31 mouse cellular contexts compared by ENCODE assay signal in genomic region chr3:69140851-69141250, GRCm38 (mm10). TPM values are rescaled to one million over a fixed set of nuclear protein-coding genes. Genes with fewer than 3 reads are reported as not detected.
DNase-seq lines count a peak whose midpoint lies in the region; ATAC-seq and TF ChIP-seq lines count a peak whose summit lies in the region.
"Had no signal": no experiment of that assay in that cellular context is flagged by ENCODE, and none has a peak within 500 bp of the region (broad histone marks: within the 10 kb centered on the region; RNA-seq: fewer than 3 reads in every experiment).

No protein-coding gene starts in this region.

- intact Hi-C loops in heart, postnatal 10 days (cut with DNase I) = no loop called here
- intact Hi-C loops in heart, postnatal 25 days (cut with DNase I) = no loop called here

- H3K9me3 ChIP-seq in forebrain, embryonic 15.5 days = no peaks in the 10 kb centered on the region
- H3K9me3 ChIP-seq: heart, embryonic 15.5 days; lung, embryonic 15.5 days; midbrain, embryonic 12.5 days; neural tube, embryonic 12.5 days had no signal

- 45% methylated on average over 4 of the region's 4 CpGs for WGBS in kidney, adult 2 months
- 81% methylated on average over 4 of the region's 4 CpGs for WGBS in forebrain, embryonic 15.5 days

- peak; percentile 39 to 53 for DNase-seq in heart, postnatal 10 days
- no peak for DNase-seq in heart, postnatal 25 days (ENCODE audit: low spot score)
- peak; percentile 72 for DNase-seq in kidney, adult 2 months
- no peak for DNase-seq in kidney, postnatal 14 days
- DNase-seq in layer of hippocampus, postnatal 10 days (ENCODE audit: low spot score in 2 of 2) = peak; percentile 12 to 17
- no peak for DNase-seq in layer of hippocampus, adult 18-20 months (ENCODE audit: low spot score in 2 of 2)
- peak; percentile 63 for DNase-seq in adipocyte (ENCODE audit: low spot score)
- DNase-seq: adrenal gland, adult 8-10 months; B cell, adult 2 months; cerebellum, adult 11 months; cerebellum, adult 9-10 months; cerebellum, postnatal 36 days; gastrocnemius, postnatal 14 days; left cerebral cortex, postnatal 4 days; lung, postnatal 4 days; right cerebral cortex, adult 18-20 months; spleen, adult 18-20 months; thymus, postnatal 14 days had no signal

- H3K27me3 ChIP-seq in kidney, adult 2 months (replicated peaks; ENCODE audit: control insufficient read depth, insufficient read depth, low read length) = no peaks in the 10 kb centered on the region
- no peaks in the 10 kb centered on the region for H3K27me3 ChIP-seq in forebrain, embryonic 15.5 days
- H3K27me3 ChIP-seq: forebrain, embryonic 13.5 days; heart, embryonic 15.5 days; lung, embryonic 15.5 days; megakaryocyte, embryonic 14.5 days; midbrain, embryonic 12.5 days; neural tube, embryonic 12.5 days had no signal

- no peaks in the 10 kb centered on the region for H3K36me3 ChIP-seq in kidney, adult 2 months (ENCODE audit: control insufficient read depth, insufficient read depth, low read length)
- H3K36me3 ChIP-seq in forebrain, embryonic 15.5 days = no peaks in the 10 kb centered on the region
- H3K36me3 ChIP-seq: heart, embryonic 15.5 days; hindbrain, embryonic 10.5 days; lung, embryonic 15.5 days; midbrain, embryonic 12.5 days; neural tube, embryonic 12.5 days had no signal

- no peak overlapping the region for H3K9ac ChIP-seq in forebrain, embryonic 15.5 days (replicated peaks)
- H3K9ac ChIP-seq: forebrain, embryonic 13.5 days; heart, embryonic 15.5 days; liver, embryonic 14.5 days; lung, embryonic 15.5 days; midbrain, embryonic 12.5 days; neural tube, embryonic 12.5 days had no signal

- TF ChIP-seq POLR2A in kidney, adult 2 months (IDR thresholded peaks at IDR 0.05; ENCODE audit: low read depth, low read length) = no peak

- H3K27ac ChIP-seq in kidney, adult 2 months (ENCODE audit: insufficient read depth, low read depth, low read length) = no peak overlapping the region
- no peak overlapping the region for H3K27ac ChIP-seq in forebrain, embryonic 15.5 days (replicated peaks)
- H3K27ac ChIP-seq: forebrain, embryonic 13.5 days; heart, embryonic 15.5 days; hindbrain, embryonic 10.5 days; liver, embryonic 14.5 days; lung, embryonic 15.5 days; midbrain, embryonic 12.5 days; neural tube, embryonic 12.5 days had no signal

- peaks cover 6% of the 10 kb centered on the region; the same call in 1 of the 2 replicates for H3K4me1 ChIP-seq in kidney, adult 2 months (ENCODE audit: control insufficient read depth, insufficient read depth, low read length)
- no peaks in the 10 kb centered on the region for H3K4me1 ChIP-seq in forebrain, embryonic 15.5 days
- H3K4me1 ChIP-seq: forebrain, embryonic 13.5 days; heart, embryonic 15.5 days; hindbrain, embryonic 10.5 days; lung, embryonic 15.5 days; megakaryocyte, embryonic 14.5 days; midbrain, embryonic 12.5 days; neural tube, embryonic 12.5 days had no signal

- no peak overlapping the region for H3K4me3 ChIP-seq in kidney, adult 2 months (ENCODE audit: insufficient read depth, low read depth, low read length)
- no peak overlapping the region for H3K4me3 ChIP-seq in forebrain, embryonic 15.5 days
- H3K4me3 ChIP-seq: forebrain, embryonic 13.5 days; heart, embryonic 15.5 days; hindbrain, embryonic 10.5 days; lung, embryonic 15.5 days; megakaryocyte, embryonic 14.5 days; midbrain, embryonic 12.5 days; myocyte; neural tube, embryonic 12.5 days had no signal

- no peak overlapping the region for H3K4me2 ChIP-seq in forebrain, embryonic 15.5 days (replicated peaks)
- H3K4me2 ChIP-seq: forebrain, embryonic 13.5 days; heart, embryonic 15.5 days; lung, embryonic 15.5 days; midbrain, embryonic 12.5 days; neural tube, embryonic 12.5 days had no signal

- ATAC-seq in forebrain, embryonic 15.5 days (replicated peaks) = no peak
- ATAC-seq: activated CD4-positive, CD25-positive, alpha-beta regulatory T cell, adult 4 months; forebrain, embryonic 13.5 days; hindbrain, embryonic 16.5 days; intestine, embryonic 16.5 days had no signal

- TF ChIP-seq CTCF in kidney, adult 2 months (conservative IDR thresholded peaks at IDR 0.05; ENCODE audit: insufficient read depth, insufficient read length, low read depth, low read length) = no peak

RNA-seq across cellular contexts. Expression of gene Kpna4, which starts 13.9 kb away (rescaled TPM):
- 10 to 100 TPM; 57.1 to 75.4 TPM for total RNA-seq in heart, postnatal 10 days (2021)
- total RNA-seq in heart, postnatal 25 days (2021) = 10 to 100 TPM; 78.0 to 84.2 TPM
- 8.6 and 11.3 TPM in 2 replicates for polyA plus RNA-seq in kidney, adult 2 months (2012; rRNA removed)
- 10 to 100 TPM; 73.3 to 75.7 TPM for total RNA-seq in layer of hippocampus, postnatal 10 days (2021)
- 10 to 100 TPM; 84.4 to 92.4 TPM for total RNA-seq in layer of hippocampus, adult 18-20 months (2021)
- 41.9 and 42.9 TPM in 2 replicates for polyA plus RNA-seq in forebrain, embryonic 15.5 days (2015; fragmentation: Nextera tagmentation; extraction: Ambion mirVana)

Comparison
In these comparisons a context has a peak if more than half of its experiments do, and no peak if none do; other contexts are left out.
1. DNase-seq: peak in heart, postnatal 10 days (2 of 2), kidney, adult 2 months (single experiment), layer of hippocampus, postnatal 10 days (2 of 2) and adipocyte (single experiment); none in heart, postnatal 25 days (single experiment), kidney, postnatal 14 days (single experiment) and layer of hippocampus, adult 18-20 months (0 of 2).